Mouse (Mus musculus): ENCODE data around the gene Pfkm. TPM values are rescaled to one million over a fixed set of nuclear protein-coding genes. Genes with fewer than 3 reads are reported as not detected.
A peak's percentile ranks its signal among the peaks of the same experiment; 100 is the strongest.

Pfkm gene
- polyA plus RNA-seq, 1 experiment from 2014 or later = 106 TPM

DNA sequence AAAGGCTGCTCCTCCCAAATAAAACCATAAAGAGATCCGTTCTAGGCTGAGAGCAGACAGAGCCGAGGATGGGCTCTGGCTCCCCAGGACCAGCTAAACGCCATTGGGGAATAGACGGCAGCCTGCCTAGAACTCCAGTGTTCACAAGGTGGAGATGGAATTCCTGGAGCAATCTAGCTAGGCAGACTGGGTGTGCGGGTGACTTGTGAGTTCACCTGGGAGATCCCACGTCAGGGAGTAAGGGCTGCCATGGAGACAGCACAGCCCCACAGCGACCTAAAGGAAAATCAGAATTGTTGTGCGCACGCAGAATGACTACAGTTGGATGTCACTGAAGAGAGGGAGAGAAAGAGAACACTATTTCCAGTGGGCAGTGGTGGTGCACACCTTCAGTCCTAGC is 23.9 kb upstream of the Pfkm start:
- no peak for ATAC-seq
- no peaks in the 10 kb centered on the region for H3K27me3 ChIP-seq (replicated peaks; ENCODE audit: control insufficient read depth, insufficient read depth, low read length)
- no peak overlapping the region for H3K27ac ChIP-seq (ENCODE audit: low read depth, low read length)
- no peak overlapping the region for H3K9ac ChIP-seq (ENCODE audit: low read depth, low read length)
- H3K4me3 ChIP-seq (ENCODE audit: low read length) = no peak overlapping the region
- 90% methylated on average over 9 of the region's 9 CpGs for WGBS
- no peak overlapping the region for H3K4me2 ChIP-seq (ENCODE audit: low read length)
- no peaks in the 10 kb centered on the region for H3K4me1 ChIP-seq (ENCODE audit: control insufficient read depth, insufficient read depth, low read depth, low read length)
- H3K9me3 ChIP-seq (ENCODE audit: control insufficient read depth, low read length) = no peaks in the 10 kb centered on the region
- H3K36me3 ChIP-seq (ENCODE audit: control insufficient read depth, insufficient read depth, low read length) = peaks cover 29% of the 10 kb centered on the region

DNA sequence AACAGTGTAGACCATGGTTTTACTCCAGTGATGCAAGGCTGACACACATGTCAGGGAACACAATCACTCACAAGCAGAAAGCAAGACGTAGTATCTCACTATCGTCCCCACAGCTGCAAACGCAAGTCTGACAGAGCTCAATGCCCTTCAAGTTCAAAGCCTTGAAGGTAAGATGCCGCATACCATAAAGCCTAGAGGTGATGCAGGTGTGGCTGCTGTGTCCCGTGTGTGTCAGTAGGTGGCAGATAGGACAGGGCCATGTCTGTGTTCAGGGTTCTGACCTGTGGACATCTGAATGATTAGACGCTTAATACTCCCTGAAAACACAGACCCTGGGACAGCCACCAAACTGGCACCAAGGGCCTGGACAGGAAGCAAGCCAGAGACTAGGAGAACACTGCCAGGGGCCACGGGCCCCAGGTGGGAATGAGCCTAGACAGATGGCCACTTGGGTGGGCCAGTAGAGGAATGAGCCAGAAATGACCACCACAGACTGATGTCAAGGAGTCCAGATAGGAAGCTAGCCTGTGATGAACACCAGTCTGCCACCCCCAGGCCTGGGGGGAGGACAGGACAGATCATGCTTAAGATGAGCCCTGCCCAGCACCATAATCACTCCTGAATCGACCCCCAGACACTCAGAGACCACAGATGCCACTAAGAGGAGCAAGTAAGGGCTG is 22.7 kb upstream of the Pfkm start:
- no peaks in the 10 kb centered on the region for H3K27me3 ChIP-seq (replicated peaks; ENCODE audit: control insufficient read depth, insufficient read depth, low read length)
- H3K4me2 ChIP-seq (ENCODE audit: low read length) = no peak overlapping the region
- no peaks in the 10 kb centered on the region for H3K9me3 ChIP-seq (ENCODE audit: control insufficient read depth, low read length)
- H3K4me3 ChIP-seq (ENCODE audit: low read length) = no peak overlapping the region
- H3K27ac ChIP-seq (ENCODE audit: low read depth, low read length) = no peak overlapping the region
- no peak for ATAC-seq
- no peak overlapping the region for H3K9ac ChIP-seq (ENCODE audit: low read depth, low read length)
- peaks cover 23% of the 10 kb centered on the region for H3K36me3 ChIP-seq (ENCODE audit: control insufficient read depth, insufficient read depth, low read length)
- no peaks in the 10 kb centered on the region for H3K4me1 ChIP-seq (ENCODE audit: control insufficient read depth, insufficient read depth, low read depth, low read length)
- 92% methylated on average over 8 of the region's 8 CpGs for WGBS

DNA sequence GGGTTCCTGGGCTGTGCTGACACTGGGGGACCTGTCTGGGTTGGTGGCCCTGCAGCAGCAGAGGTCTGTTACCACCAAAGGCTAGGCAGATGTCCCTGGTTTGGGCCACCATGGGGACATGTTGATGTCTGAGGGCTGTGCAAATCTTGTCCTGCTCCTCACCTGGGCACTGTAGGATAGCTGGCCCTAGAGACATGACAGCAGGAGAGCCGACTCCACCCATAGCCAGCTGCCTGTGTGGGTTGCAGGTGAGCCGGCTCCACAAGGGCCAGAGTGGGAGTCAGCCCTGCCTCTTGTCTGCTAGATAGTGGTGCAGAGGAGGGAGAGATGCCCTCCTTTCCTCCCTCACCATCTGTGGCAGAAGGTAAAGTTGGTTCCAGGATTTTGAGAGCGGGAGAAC is 22.0 kb upstream of the Pfkm start:
- no peak for ATAC-seq
- no peak overlapping the region for H3K4me2 ChIP-seq (ENCODE audit: low read length)
- no peaks in the 10 kb centered on the region for H3K4me1 ChIP-seq (ENCODE audit: control insufficient read depth, insufficient read depth, low read depth, low read length)
- H3K4me3 ChIP-seq (ENCODE audit: low read length) = no peak overlapping the region
- no peaks in the 10 kb centered on the region for H3K27me3 ChIP-seq (replicated peaks; ENCODE audit: control insufficient read depth, insufficient read depth, low read length)
- no peak overlapping the region for H3K9ac ChIP-seq (ENCODE audit: low read depth, low read length)
- no peaks in the 10 kb centered on the region for H3K9me3 ChIP-seq (ENCODE audit: control insufficient read depth, low read length)
- H3K27ac ChIP-seq (ENCODE audit: low read depth, low read length) = no peak overlapping the region
- peaks cover 25% of the 10 kb centered on the region for H3K36me3 ChIP-seq (ENCODE audit: control insufficient read depth, insufficient read depth, low read length)
- WGBS = 97% methylated on average over 3 of the region's 3 CpGs

DNA sequence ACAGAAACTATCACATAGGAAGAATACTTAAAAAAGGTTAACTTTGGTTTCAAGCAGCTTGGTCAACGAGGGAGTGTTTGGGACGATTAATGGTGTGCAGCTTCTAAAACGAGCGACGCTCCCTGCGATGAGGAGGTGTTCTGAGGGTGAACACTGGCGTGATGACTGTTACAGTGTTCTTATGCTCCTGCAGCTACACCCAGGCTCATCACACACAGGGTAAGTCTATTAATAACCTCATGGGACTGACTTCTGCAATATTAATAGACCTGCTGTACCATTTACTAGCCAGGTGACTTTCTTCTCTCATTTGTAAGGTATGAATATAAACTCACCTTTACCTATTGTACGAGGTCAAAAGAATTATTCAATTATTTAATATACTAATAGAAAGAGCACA is 17.9 kb upstream of the Pfkm start:
- H3K27ac ChIP-seq (ENCODE audit: low read depth, low read length) = no peak overlapping the region
- H3K36me3 ChIP-seq (ENCODE audit: control insufficient read depth, insufficient read depth, low read length) = peaks cover 25% of the 10 kb centered on the region
- H3K4me2 ChIP-seq (ENCODE audit: low read length) = no peak overlapping the region
- no peak overlapping the region for H3K9ac ChIP-seq (ENCODE audit: low read depth, low read length)
- no peak overlapping the region for H3K4me3 ChIP-seq (ENCODE audit: low read length)
- H3K27me3 ChIP-seq (replicated peaks; ENCODE audit: control insufficient read depth, insufficient read depth, low read length) = no peaks in the 10 kb centered on the region
- 96% methylated on average over 8 of the region's 8 CpGs for WGBS
- no peaks in the 10 kb centered on the region for H3K9me3 ChIP-seq (ENCODE audit: control insufficient read depth, low read length)
- no peaks in the 10 kb centered on the region for H3K4me1 ChIP-seq (ENCODE audit: control insufficient read depth, insufficient read depth, low read depth, low read length)
- no peak for ATAC-seq

DNA sequence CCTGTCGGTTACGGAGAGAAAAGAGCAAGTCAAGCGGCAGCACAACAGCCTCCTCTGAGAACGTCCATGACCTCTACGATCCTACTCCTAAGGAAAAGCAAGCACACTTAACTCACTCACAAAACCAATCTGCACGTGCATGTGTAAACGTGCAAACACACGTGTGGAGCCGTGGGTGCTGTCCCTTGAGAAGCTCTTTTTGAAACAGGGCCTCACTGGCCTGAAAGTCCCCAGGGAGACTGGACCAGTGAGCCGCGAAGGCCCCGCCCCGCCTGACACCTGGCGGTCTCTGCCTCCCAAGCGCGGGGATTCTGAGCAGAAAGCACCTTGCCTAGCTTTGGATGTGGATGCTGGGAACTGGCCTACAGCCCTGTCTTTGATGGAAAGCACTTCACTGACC is 17.4 kb upstream of the Pfkm start:
- ATAC-seq = no peak
- Histone ChIP-seq H3K9me3 (ENCODE audit: control insufficient read depth, low read length) (no peaks in the 10 kb centered on the region), H3K4me2 (ENCODE audit: low read length) (no peak overlapping the region), H3K27me3 (replicated peaks; ENCODE audit: control insufficient read depth, insufficient read depth, low read length) (no peaks in the 10 kb centered on the region), H3K4me3 (ENCODE audit: low read length) (no peak overlapping the region), H3K36me3 (ENCODE audit: control insufficient read depth, insufficient read depth, low read length) (peaks cover 23% of the 10 kb centered on the region), H3K27ac (ENCODE audit: low read depth, low read length) (no peak overlapping the region), H3K9ac (ENCODE audit: low read depth, low read length) (no peak overlapping the region), H3K4me1 (ENCODE audit: control insufficient read depth, insufficient read depth, low read depth, low read length) (no peaks in the 10 kb centered on the region)
- 85% methylated on average over 16 of the region's 16 CpGs for WGBS

DNA sequence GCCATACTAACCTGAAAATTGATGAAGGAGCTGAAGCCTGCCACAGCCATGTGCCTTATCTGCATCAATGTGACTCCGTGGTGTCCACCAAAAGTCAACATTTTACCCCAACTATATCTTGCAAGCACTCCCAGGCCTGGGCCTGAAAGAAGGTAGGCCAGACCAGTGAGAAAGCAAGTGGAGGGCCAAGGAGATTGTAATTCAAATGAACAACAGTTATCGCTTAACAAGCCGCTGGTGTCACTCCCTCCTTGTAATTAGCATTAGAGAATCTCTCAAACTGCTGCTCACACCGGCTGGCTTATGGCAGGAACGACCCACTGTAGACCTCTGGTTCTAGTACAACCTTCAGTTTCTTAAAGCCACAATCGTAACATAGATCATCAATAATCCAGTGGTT is 15.5 kb upstream of the Pfkm start:
- ATAC-seq = no peak
- no peaks in the 10 kb centered on the region for H3K9me3 ChIP-seq (ENCODE audit: control insufficient read depth, low read length)
- no peak overlapping the region for H3K4me3 ChIP-seq (ENCODE audit: low read length)
- no peak overlapping the region for H3K9ac ChIP-seq (ENCODE audit: low read depth, low read length)
- no peaks in the 10 kb centered on the region for H3K4me1 ChIP-seq (ENCODE audit: control insufficient read depth, insufficient read depth, low read depth, low read length)
- H3K27me3 ChIP-seq (replicated peaks; ENCODE audit: control insufficient read depth, insufficient read depth, low read length) = no peaks in the 10 kb centered on the region
- WGBS = 92% methylated on average over 6 of the region's 6 CpGs
- H3K4me2 ChIP-seq (ENCODE audit: low read length) = no peak overlapping the region
- peaks cover 21% of the 10 kb centered on the region for H3K36me3 ChIP-seq (ENCODE audit: control insufficient read depth, insufficient read depth, low read length)
- no peak overlapping the region for H3K27ac ChIP-seq (ENCODE audit: low read depth, low read length)

DNA sequence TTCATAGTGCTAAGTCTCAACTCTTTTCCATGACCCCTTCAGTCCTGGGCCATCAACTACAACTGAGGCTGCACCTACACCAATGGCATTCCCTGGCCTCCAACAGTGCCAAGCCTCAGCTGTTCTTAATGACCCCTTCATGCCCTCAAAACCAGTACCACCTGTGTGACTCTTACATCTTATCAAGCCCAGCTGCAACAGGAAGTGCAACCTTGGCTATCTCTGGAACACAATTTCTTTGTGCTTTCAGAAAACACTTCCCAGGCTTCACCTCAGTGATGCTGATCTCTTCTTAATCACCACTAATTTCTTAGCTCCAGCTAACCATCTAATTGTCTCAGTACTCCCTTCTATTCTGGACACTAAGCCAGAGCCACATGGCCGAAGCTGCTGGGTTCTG is 3.5 kb upstream of the Pfkm start:
- Histone ChIP-seq H3K27ac (ENCODE audit: low read depth, low read length) (no peak overlapping the region), H3K36me3 (ENCODE audit: control insufficient read depth, insufficient read depth, low read length) (peaks cover under 1% of the 10 kb centered on the region; the same call in 1 of the 2 replicates), H3K27me3 (replicated peaks; ENCODE audit: control insufficient read depth, insufficient read depth, low read length) (no peaks in the 10 kb centered on the region), H3K9me3 (ENCODE audit: control insufficient read depth, low read length) (no peaks in the 10 kb centered on the region), H3K4me3 (ENCODE audit: low read length) (no peak overlapping the region), H3K4me1 (ENCODE audit: control insufficient read depth, insufficient read depth, low read depth, low read length) (peaks cover 14% of the 10 kb centered on the region), H3K9ac (ENCODE audit: low read depth, low read length) (no peak overlapping the region), H3K4me2 (ENCODE audit: low read length) (no peak overlapping the region)
- 97% methylated on average over 1 of the region's 1 CpGs for WGBS
- no peak for ATAC-seq

DNA sequence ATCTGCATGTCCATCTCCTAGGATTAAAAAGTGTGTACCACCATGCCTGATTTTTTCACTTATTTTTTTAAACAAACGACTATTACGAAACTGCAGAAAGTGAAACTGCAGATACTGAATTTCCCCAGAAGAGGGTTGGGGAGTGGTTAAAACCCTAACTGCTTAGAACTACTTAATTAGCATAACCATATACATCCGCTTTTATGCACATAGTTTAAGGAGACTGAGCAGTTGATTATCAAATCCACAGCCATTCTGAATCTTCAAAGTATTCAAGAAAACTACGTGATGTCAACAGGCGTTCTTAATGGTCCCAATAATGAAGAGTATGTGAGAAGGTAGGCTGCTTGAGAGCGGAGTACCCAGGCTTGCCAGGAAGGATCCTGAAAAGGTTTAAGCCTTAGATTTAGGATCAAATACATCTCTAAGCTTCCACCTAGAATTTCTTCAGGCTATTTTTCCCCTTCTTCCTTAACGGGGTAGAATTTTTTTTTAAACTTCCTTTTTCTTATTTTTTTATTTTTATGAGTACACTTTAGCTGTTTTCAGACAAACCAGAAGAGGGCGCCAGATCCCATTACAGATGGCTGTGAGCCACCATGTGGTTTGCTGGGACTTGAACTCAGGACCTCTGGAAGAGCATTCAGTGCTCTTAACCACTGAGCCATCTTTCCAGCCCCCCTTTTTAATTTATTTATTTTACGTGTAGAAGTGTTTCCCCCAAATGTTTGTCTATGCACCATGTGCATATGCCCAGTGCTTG is 2.8 kb upstream of the Pfkm start:
- 78% methylated on average over 9 of the region's 9 CpGs for WGBS
- no peaks in the 10 kb centered on the region for H3K27me3 ChIP-seq (replicated peaks; ENCODE audit: control insufficient read depth, insufficient read depth, low read length)

DNA sequence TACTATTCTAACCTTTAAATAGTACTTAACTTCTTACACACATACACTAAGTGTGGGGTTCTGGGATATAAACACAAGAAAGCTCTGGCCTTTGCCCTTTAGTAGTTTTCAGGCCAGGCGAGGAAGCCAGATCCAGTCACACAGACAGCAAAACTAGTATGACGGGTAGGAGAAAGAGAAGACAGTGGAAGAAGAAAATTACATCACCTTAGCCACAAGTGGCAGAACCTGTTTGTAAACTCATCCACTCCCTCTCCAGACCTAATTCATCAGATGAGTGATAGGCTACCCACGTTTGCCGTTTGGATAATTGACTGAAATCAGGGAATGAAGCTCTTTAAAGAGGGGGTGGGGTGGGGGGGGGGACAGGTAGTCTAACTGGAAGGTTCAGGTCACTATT is 548 bp upstream of the Pfkm start:
- Histone ChIP-seq H3K4me1 (ENCODE audit: control insufficient read depth, insufficient read depth, low read depth, low read length) (peaks cover 15% of the 10 kb centered on the region), H3K9me3 (ENCODE audit: control insufficient read depth, low read length) (no peaks in the 10 kb centered on the region), H3K9ac (ENCODE audit: low read depth, low read length) (no peak overlapping the region), H3K27me3 (replicated peaks; ENCODE audit: control insufficient read depth, insufficient read depth, low read length) (no peaks in the 10 kb centered on the region), H3K27ac (ENCODE audit: low read depth, low read length) (no peak overlapping the region), H3K4me3 (ENCODE audit: low read length) (peak overlapping the region; percentile 86), H3K36me3 (ENCODE audit: control insufficient read depth, insufficient read depth, low read length) (no peaks in the 10 kb centered on the region), H3K4me2 (ENCODE audit: low read length) (peak overlapping the region; percentile 87)
- WGBS = 39% methylated on average over 4 of the region's 4 CpGs
- no peak for ATAC-seq

More for the DNA sequence above, 2.8 kb upstream of the Pfkm start:
- no peak for ATAC-seq
- Histone ChIP-seq H3K4me1 (ENCODE audit: control insufficient read depth, insufficient read depth, low read depth, low read length) (peaks cover 15% of the 10 kb centered on the region), H3K9me3 (ENCODE audit: control insufficient read depth, low read length) (no peaks in the 10 kb centered on the region), H3K4me3 (ENCODE audit: low read length) (no peak overlapping the region), H3K4me2 (ENCODE audit: low read length) (no peak overlapping the region), H3K27ac (ENCODE audit: low read depth, low read length) (no peak overlapping the region), H3K36me3 (ENCODE audit: control insufficient read depth, insufficient read depth, low read length) (no peaks in the 10 kb centered on the region), H3K9ac (ENCODE audit: low read depth, low read length) (no peak overlapping the region)

All from hindbrain, embryonic 16.5 days (tissue).